Mouse (Mus musculus): ENCODE data around the gene Osm. TPM values are rescaled to one million over a fixed set of nuclear protein-coding genes. Genes with fewer than 3 reads are reported as not detected.

Gene Osm
- polyA plus RNA-seq, 1 experiment from 2014 or later, result 0.33 TPM

DNA sequence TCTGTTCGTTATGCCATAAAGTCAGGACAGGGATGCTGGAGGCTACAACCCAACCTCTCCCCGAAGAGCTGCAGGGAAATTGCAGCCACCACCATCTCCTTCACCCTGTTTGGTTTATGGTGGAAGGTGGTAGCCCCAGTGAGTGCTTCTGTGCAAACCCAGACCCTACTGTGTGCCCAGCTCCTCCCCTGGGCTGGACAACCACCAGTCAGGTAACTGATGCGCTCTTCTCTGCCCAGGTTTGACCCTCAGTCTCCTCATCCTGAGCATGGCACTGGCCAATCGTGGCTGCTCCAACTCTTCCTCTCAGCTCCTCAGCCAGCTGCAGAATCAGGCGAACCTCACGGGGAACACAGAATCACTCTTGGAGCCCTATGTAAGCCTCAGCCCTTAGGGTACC is 1.9 kb downstream of the Osm start:
- Histone ChIP-seq H3K4me3 (ENCODE audit: low read depth, low read length) (no peak overlapping the region), H3K9ac (ENCODE audit: low read depth, low read length) (no peak overlapping the region), H3K27me3 (replicated peaks; ENCODE audit: control insufficient read depth, insufficient read depth, low read length) (no peaks in the 10 kb centered on the region), H3K36me3 (ENCODE audit: control insufficient read depth, insufficient read depth, low read length) (no peaks in the 10 kb centered on the region), H3K4me2 (no peak overlapping the region), H3K27ac (ENCODE audit: low read depth, low read length) (no peak overlapping the region), H3K9me3 (ENCODE audit: control insufficient read depth, low read length) (no peaks in the 10 kb centered on the region), H3K4me1 (replicated peaks; ENCODE audit: control insufficient read depth, insufficient read depth, low read length) (peaks cover 15% of the 10 kb centered on the region; the same call in 1 of the 2 replicates)
- no peak for ATAC-seq (replicated peaks; ENCODE audit: low FRiP score)
- DNase-seq (ENCODE audit: low spot score), result no peak
- WGBS, result 79% methylated on average over 6 of the region's 6 CpGs

DNA sequence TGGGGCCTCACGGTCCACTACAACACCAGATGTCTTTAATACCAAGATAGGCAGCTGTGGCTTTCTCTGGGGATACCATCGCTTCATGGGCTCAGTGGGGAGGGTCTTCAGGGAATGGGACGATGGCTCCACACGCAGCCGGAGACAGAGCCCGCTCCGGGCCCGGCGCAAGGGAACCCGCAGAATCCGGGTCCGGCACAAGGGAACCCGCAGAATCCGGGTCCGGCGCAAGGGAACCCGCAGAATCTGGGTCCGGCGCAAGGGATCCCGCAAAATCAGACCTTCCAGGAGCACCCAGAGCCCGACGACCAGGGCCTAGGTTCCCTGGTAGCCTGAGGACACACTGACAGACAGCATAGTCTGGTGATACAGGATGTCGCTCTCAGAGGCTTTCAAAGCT is 3.5 kb downstream of the Osm start:
- no peaks in the 10 kb centered on the region for H3K36me3 ChIP-seq (ENCODE audit: control insufficient read depth, insufficient read depth, low read length)
- H3K27ac ChIP-seq (ENCODE audit: low read depth, low read length), result no peak overlapping the region
- H3K4me1 ChIP-seq (replicated peaks; ENCODE audit: control insufficient read depth, insufficient read depth, low read length), result peaks cover 12% of the 10 kb centered on the region; the same call in 1 of the 2 replicates
- no peak for DNase-seq (ENCODE audit: low spot score)
- no peak overlapping the region for H3K4me2 ChIP-seq
- no peak overlapping the region for H3K4me3 ChIP-seq (ENCODE audit: low read depth, low read length)
- ATAC-seq (replicated peaks; ENCODE audit: low FRiP score), result no peak
- 87% methylated on average over 23 of the region's 23 CpGs for WGBS
- no peaks in the 10 kb centered on the region for H3K27me3 ChIP-seq (replicated peaks; ENCODE audit: control insufficient read depth, insufficient read depth, low read length)
- H3K9me3 ChIP-seq (ENCODE audit: control insufficient read depth, low read length), result no peaks in the 10 kb centered on the region
- H3K9ac ChIP-seq (ENCODE audit: low read depth, low read length), result no peak overlapping the region

DNA sequence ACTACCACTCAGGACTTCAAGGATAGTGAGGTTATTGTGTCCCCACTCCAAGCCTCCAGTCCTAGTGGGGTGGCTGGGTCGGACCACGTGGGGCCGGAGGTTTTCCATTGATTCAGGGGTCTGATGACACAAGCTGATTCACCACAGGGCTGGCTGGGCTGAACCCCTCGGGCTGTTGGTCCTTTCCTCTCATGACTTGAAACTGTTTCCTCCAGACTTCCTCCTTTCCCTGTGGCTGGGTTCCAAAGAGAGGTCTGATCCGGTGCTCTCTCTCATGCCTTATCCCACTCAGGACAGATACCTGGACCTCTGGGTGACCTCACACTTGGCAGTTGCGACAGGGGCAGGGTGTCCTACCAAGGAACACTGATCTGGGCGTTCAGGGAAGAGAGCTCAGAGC is 3.9 kb downstream of the Osm start:
- no peak for ATAC-seq (replicated peaks; ENCODE audit: low FRiP score)
- H3K4me3 ChIP-seq (ENCODE audit: low read depth, low read length), result no peak overlapping the region

DNA sequence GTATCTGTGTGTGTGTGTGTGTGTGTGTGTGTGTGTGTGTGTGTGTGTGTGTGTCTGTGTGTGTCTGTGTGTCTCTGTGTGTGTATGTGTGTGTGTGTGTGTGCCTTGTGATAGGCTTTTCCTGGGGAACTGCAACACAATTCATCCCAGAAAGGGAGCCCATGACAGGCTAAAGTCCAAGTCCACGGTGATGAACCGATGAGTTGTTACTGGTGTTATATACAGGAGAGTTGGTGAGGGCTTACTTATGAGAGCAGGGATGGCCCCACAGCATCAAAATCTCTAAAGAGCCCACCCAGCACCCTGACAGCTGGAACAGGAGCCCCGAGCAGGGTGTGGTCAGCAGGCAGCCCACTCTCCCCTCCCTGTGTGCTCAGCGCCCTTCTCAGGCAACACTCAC is 5.0 kb downstream of the Osm start:
- WGBS, result 74% methylated on average over 4 of the region's 4 CpGs
- H3K9ac ChIP-seq (ENCODE audit: low read depth, low read length), result no peak overlapping the region
- H3K27ac ChIP-seq (ENCODE audit: low read depth, low read length), result no peak overlapping the region
- no peaks in the 10 kb centered on the region for H3K36me3 ChIP-seq (ENCODE audit: control insufficient read depth, insufficient read depth, low read length)
- H3K4me2 ChIP-seq, result no peak overlapping the region
- DNase-seq (ENCODE audit: low spot score), result no peak
- no peaks in the 10 kb centered on the region for H3K27me3 ChIP-seq (replicated peaks; ENCODE audit: control insufficient read depth, insufficient read depth, low read length)
- no peak overlapping the region for H3K4me3 ChIP-seq (ENCODE audit: low read depth, low read length)
- ATAC-seq (replicated peaks; ENCODE audit: low FRiP score), result no peak
- peaks cover 7% of the 10 kb centered on the region for H3K4me1 ChIP-seq (replicated peaks; ENCODE audit: control insufficient read depth, insufficient read depth, low read length)
- no peaks in the 10 kb centered on the region for H3K9me3 ChIP-seq (ENCODE audit: control insufficient read depth, low read length)

More for the DNA sequence above, 3.9 kb downstream of the Osm start:
- Histone ChIP-seq H3K4me1 (replicated peaks; ENCODE audit: control insufficient read depth, insufficient read depth, low read length) (peaks cover 10% of the 10 kb centered on the region; the same call in 1 of the 2 replicates), H3K36me3 (ENCODE audit: control insufficient read depth, insufficient read depth, low read length) (no peaks in the 10 kb centered on the region), H3K9ac (ENCODE audit: low read depth, low read length) (no peak overlapping the region), H3K4me2 (no peak overlapping the region), H3K27ac (ENCODE audit: low read depth, low read length) (no peak overlapping the region), H3K27me3 (replicated peaks; ENCODE audit: control insufficient read depth, insufficient read depth, low read length) (no peaks in the 10 kb centered on the region), H3K9me3 (ENCODE audit: control insufficient read depth, low read length) (no peaks in the 10 kb centered on the region)
- DNase-seq (ENCODE audit: low spot score), result no peak
- 49% methylated on average over 7 of the region's 7 CpGs for WGBS

- no peaks in the 10 kb centered on the region for H3K9me3 ChIP-seq (ENCODE audit: control insufficient read depth, low read length)
- H3K4me2 ChIP-seq, result no peak overlapping the region
- H3K4me3 ChIP-seq (ENCODE audit: low read depth, low read length), result no peak overlapping the region
- DNase-seq (ENCODE audit: low spot score), result no peak
- no peak overlapping the region for H3K9ac ChIP-seq (ENCODE audit: low read depth, low read length)
- H3K27ac ChIP-seq (ENCODE audit: low read depth, low read length), result no peak overlapping the region
- no peaks in the 10 kb centered on the region for H3K27me3 ChIP-seq (replicated peaks; ENCODE audit: control insufficient read depth, insufficient read depth, low read length)
- peaks cover 8% of the 10 kb centered on the region for H3K4me1 ChIP-seq (replicated peaks; ENCODE audit: control insufficient read depth, insufficient read depth, low read length)
- no peaks in the 10 kb centered on the region for H3K36me3 ChIP-seq (ENCODE audit: control insufficient read depth, insufficient read depth, low read length)
- WGBS, result 73% methylated on average over 6 of the region's 6 CpGs
- no peak for ATAC-seq (replicated peaks; ENCODE audit: low FRiP score)
These were observed 9.9 kb downstream of the Osm start for GRCm38 (mm10) chr11:4246126-4246525.

GRCm38 (mm10) chr11:4246623-4247022 is 10.4 kb downstream of the Osm start:
- Histone ChIP-seq H3K36me3 (ENCODE audit: control insufficient read depth, insufficient read depth, low read length) (no peaks in the 10 kb centered on the region), H3K9me3 (ENCODE audit: control insufficient read depth, low read length) (no peaks in the 10 kb centered on the region), H3K4me1 (replicated peaks; ENCODE audit: control insufficient read depth, insufficient read depth, low read length) (peaks cover 8% of the 10 kb centered on the region), H3K27me3 (replicated peaks; ENCODE audit: control insufficient read depth, insufficient read depth, low read length) (no peaks in the 10 kb centered on the region), H3K4me2 (no peak overlapping the region), H3K27ac (ENCODE audit: low read depth, low read length) (no peak overlapping the region), H3K9ac (ENCODE audit: low read depth, low read length) (no peak overlapping the region), H3K4me3 (ENCODE audit: low read depth, low read length) (no peak overlapping the region)
- whole genome bisulfite sequencing, result 63% methylated on average over 4 of the region's 4 CpGs
- DNase-seq (ENCODE audit: low spot score) (no peak), ATAC-seq (replicated peaks; ENCODE audit: low FRiP score) (no peak)

GRCm38 (mm10) chr11:4247201-4247959 is 11.2 kb downstream of the Osm start:
- Histone ChIP-seq H3K9ac (ENCODE audit: low read depth, low read length) (no peak overlapping the region), H3K4me2 (no peak overlapping the region), H3K4me1 (replicated peaks; ENCODE audit: control insufficient read depth, insufficient read depth, low read length) (peaks cover 8% of the 10 kb centered on the region), H3K9me3 (ENCODE audit: control insufficient read depth, low read length) (no peaks in the 10 kb centered on the region), H3K4me3 (ENCODE audit: low read depth, low read length) (no peak overlapping the region), H3K27me3 (replicated peaks; ENCODE audit: control insufficient read depth, insufficient read depth, low read length) (no peaks in the 10 kb centered on the region), H3K27ac (ENCODE audit: low read depth, low read length) (no peak overlapping the region), H3K36me3 (ENCODE audit: control insufficient read depth, insufficient read depth, low read length) (no peaks in the 10 kb centered on the region)
- ATAC-seq (replicated peaks; ENCODE audit: low FRiP score) (no peak), DNase-seq (ENCODE audit: low spot score) (no peak)
- WGBS, result 74% methylated on average over 14 of the region's 14 CpGs

GRCm38 (mm10) chr11:4249151-4249550 is 12.9 kb downstream of the Osm start:
- ATAC-seq (replicated peaks; ENCODE audit: low FRiP score), result no peak
- no peak for DNase-seq (ENCODE audit: low spot score)
- WGBS, result 91% methylated on average over 3 of the region's 3 CpGs
- peaks cover 8% of the 10 kb centered on the region for H3K4me1 ChIP-seq (replicated peaks; ENCODE audit: control insufficient read depth, insufficient read depth, low read length)
- H3K4me3 ChIP-seq (ENCODE audit: low read depth, low read length), result no peak overlapping the region
- no peak overlapping the region for H3K9ac ChIP-seq (ENCODE audit: low read depth, low read length)
- H3K4me2 ChIP-seq, result no peak overlapping the region
- no peaks in the 10 kb centered on the region for H3K36me3 ChIP-seq (ENCODE audit: control insufficient read depth, insufficient read depth, low read length)
- H3K27me3 ChIP-seq (replicated peaks; ENCODE audit: control insufficient read depth, insufficient read depth, low read length), result no peaks in the 10 kb centered on the region
- H3K27ac ChIP-seq (ENCODE audit: low read depth, low read length), result no peak overlapping the region
- H3K9me3 ChIP-seq (ENCODE audit: control insufficient read depth, low read length), result no peaks in the 10 kb centered on the region

GRCm38 (mm10) chr11:4250290-4250689 is 14.1 kb downstream of the Osm start:
- Histone ChIP-seq H3K27me3 (replicated peaks; ENCODE audit: control insufficient read depth, insufficient read depth, low read length) (no peaks in the 10 kb centered on the region), H3K27ac (ENCODE audit: low read depth, low read length) (no peak overlapping the region), H3K9ac (ENCODE audit: low read depth, low read length) (no peak overlapping the region), H3K4me2 (no peak overlapping the region), H3K4me1 (replicated peaks; ENCODE audit: control insufficient read depth, insufficient read depth, low read length) (peaks cover 8% of the 10 kb centered on the region), H3K9me3 (ENCODE audit: control insufficient read depth, low read length) (no peaks in the 10 kb centered on the region), H3K36me3 (ENCODE audit: control insufficient read depth, insufficient read depth, low read length) (no peaks in the 10 kb centered on the region), H3K4me3 (ENCODE audit: low read depth, low read length) (no peak overlapping the region)
- no peak for DNase-seq (ENCODE audit: low spot score)
- 76% methylated on average over 7 of the region's 7 CpGs for WGBS
- ATAC-seq (replicated peaks; ENCODE audit: low FRiP score), result no peak
